Mouse (Mus musculus) hindbrain, postnatal 0 days (tissue): ENCODE data around the gene Zfp410. TPM values are rescaled to one million over a fixed set of nuclear protein-coding genes. Genes with fewer than 3 reads are reported as not detected.

Source experiments
- ATAC-seq: fragments of 200-750 bp; cut with Nextera tagmentation; 2 replicates; pipeline ENCODE4 v1.8.0; 2017; ENCODE audit warnings: mild to moderate bottlenecking, moderate TSS enrichment, moderate library complexity
- DNase-seq: peaks from one replicate; pipeline ENCODE4 v3.0.0-alpha.2; 2015; ENCODE audit warnings: low spot score
- H3K27ac ChIP-seq: fragments of 300-500 bp; sonication (generic); 2 replicates; pipeline ENCODE4 v1.5.1; 2014; ENCODE audit warnings: mild to moderate bottlenecking
- H3K27me3 ChIP-seq: fragments of 300-500 bp; sonication (generic); 2 replicates; pipeline ENCODE4 v1.6.1; 2014; ENCODE audit warnings: low read length, mixed read lengths; ENCODE audit not compliant: insufficient read depth
- H3K36me3 ChIP-seq: fragments of 300-500 bp; sonication (generic); 2 replicates; pipeline ENCODE4 v1.6.1; 2014; ENCODE audit warnings: low read length, mixed read lengths; ENCODE audit not compliant: insufficient read depth
- H3K4me1 ChIP-seq: fragments of 300-500 bp; sonication (generic); 2 replicates; pipeline ENCODE4 v1.6.1; 2014; ENCODE audit warnings: antibody characterized with exemption, low read length, mixed read lengths; ENCODE audit not compliant: insufficient read depth
- H3K4me2 ChIP-seq: fragments of 300-500 bp; sonication (generic); 2 replicates; pipeline ENCODE4 v1.6.1; 2014; ENCODE audit warnings: low read depth, mild to moderate bottlenecking, low read length, moderate library complexity, mixed read lengths
- H3K4me3 ChIP-seq: fragments of 300-500 bp; sonication (generic); 2 replicates; pipeline ENCODE4 v1.5.1; 2014; ENCODE audit warnings: low read length
- H3K9ac ChIP-seq: fragments of 300-500 bp; sonication (generic); replicated peaks from 2 replicates; pipeline ENCODE4 v1.6.1; 2014; ENCODE audit warnings: mild to moderate bottlenecking, low read length, moderate library complexity, mixed read lengths
- H3K9me3 ChIP-seq: fragments of 300-500 bp; sonication (generic); 2 replicates; pipeline ENCODE4 v1.6.1; 2016; ENCODE audit warnings: low read length, mixed read lengths
- CTCF ChIP-seq: IDR thresholded peaks from 2 replicates; pipeline ENCODE4 v1.5.1; 2016; ENCODE audit warnings: antibody characterized with exemption, control low read depth, low read depth
- WGBS: fragments of 180-500 bp; shearing (Covaris S2); extraction: QIAGEN DNeasy Blood & Tissue Kit; methylation state at CpG from one replicate; pipeline ENCODE4 v1.1.7; 2014; 5-methylcytosine and 5-hydroxymethylcytosine counted together
- polyA plus RNA-seq: library from polyadenylated mRNA; unstranded; fragments of >200 nt; fragmentation: Nextera tagmentation; extraction: Ambion mirVana; gene quantifications from 2 replicates; pipeline ENCODE4 v1.2.1, GENCODE M21; 2015
- total RNA-seq: library from RNA; depleted of rRNA; stranded (reverse); fragments of >200 nt; gene quantifications from 2 replicates; pipeline ENCODE4 v1.2.3, GENCODE M21; 2014

The Zfp410 gene
- total and polyA plus RNA-seq, 2 experiments from 2014 or later, result 53.8 to 55.9 TPM

- WGBS, result 77% methylated on average over 6 of the region's 6 CpGs
- TF ChIP-seq CTCF, result no peak
- H3K27ac ChIP-seq, result no peak overlapping the region
Observed at GRCm38 (mm10) chr12:84373831-84374481, 57.3 kb downstream of the Zfp410 start.

GRCm38 (mm10) chr12:84382369-84382768 lies 65.7 kb downstream of the Zfp410 start:
- Histone ChIP-seq H3K9ac (no peak overlapping the region), H3K4me2 (no peak overlapping the region), H3K27ac (no peak overlapping the region), H3K9me3 (no peaks in the 10 kb centered on the region), H3K4me3 (no peak overlapping the region), H3K27me3 (no peaks in the 10 kb centered on the region), H3K36me3 (peaks cover 9% of the 10 kb centered on the region; the same call in 1 of the 2 replicates), H3K4me1 (no peaks in the 10 kb centered on the region)
- no peak for DNase-seq
- TF ChIP-seq CTCF, result no peak
- no peak for ATAC-seq
- 88% methylated on average over 4 of the region's 4 CpGs for WGBS

More at GRCm38 (mm10) chr12:84373831-84374481, 57.3 kb downstream of the Zfp410 start:
- DNase-seq, result no peak
- Histone ChIP-seq H3K9ac (no peak overlapping the region), H3K9me3 (no peaks in the 10 kb centered on the region), H3K4me2 (no peak overlapping the region), H3K4me3 (no peak overlapping the region), H3K4me1 (no peaks in the 10 kb centered on the region), H3K36me3 (peaks cover 60% of the 10 kb centered on the region), H3K27me3 (no peaks in the 10 kb centered on the region)
- no peak for ATAC-seq

GRCm38 (mm10) chr12:84384644-84385081 lies 68.0 kb downstream of the Zfp410 start:
- no peaks in the 10 kb centered on the region for H3K9me3 ChIP-seq
- peak overlapping the region; percentile 45 for H3K27ac ChIP-seq
- peaks cover 14% of the 10 kb centered on the region; the same call in 1 of the 2 replicates for H3K36me3 ChIP-seq
- H3K4me3 ChIP-seq, result no peak overlapping the region
- H3K4me2 ChIP-seq, result no peak overlapping the region
- H3K4me1 ChIP-seq, result no peaks in the 10 kb centered on the region
- no peak for ATAC-seq
- no peak for TF ChIP-seq CTCF
- no peak overlapping the region for H3K9ac ChIP-seq
- no peaks in the 10 kb centered on the region for H3K27me3 ChIP-seq
- peak; percentile 26 for DNase-seq
- 61% methylated on average over 5 of the region's 5 CpGs for WGBS

GRCm38 (mm10) chr12:84385408-84385807 lies 68.8 kb downstream of the Zfp410 start:
- Histone ChIP-seq H3K36me3 (peaks cover 14% of the 10 kb centered on the region; the same call in 1 of the 2 replicates), H3K27ac (no peak overlapping the region), H3K9ac (no peak overlapping the region), H3K4me3 (no peak overlapping the region), H3K4me1 (no peaks in the 10 kb centered on the region), H3K4me2 (no peak overlapping the region), H3K27me3 (no peaks in the 10 kb centered on the region), H3K9me3 (no peaks in the 10 kb centered on the region)
- no peak for DNase-seq
- no peak for TF ChIP-seq CTCF
- ATAC-seq, result no peak
- WGBS, result 95% methylated on average over 4 of the region's 4 CpGs

- ATAC-seq (no peak), DNase-seq (no peak)
- H3K27me3 ChIP-seq, result no peaks in the 10 kb centered on the region
- no peak overlapping the region for H3K9ac ChIP-seq
- H3K9me3 ChIP-seq, result no peaks in the 10 kb centered on the region
- no peak overlapping the region for H3K27ac ChIP-seq
- 0 out of 2 replicates have a peak, but pooled peaks cover 9% of the 10 kb centered on the region for H3K36me3 ChIP-seq
- H3K4me2 ChIP-seq, result no peak overlapping the region
- WGBS, result 83% methylated on average over 8 of the region's 8 CpGs
- no peaks in the 10 kb centered on the region for H3K4me1 ChIP-seq
- no peak overlapping the region for H3K4me3 ChIP-seq
- no peak for TF ChIP-seq CTCF
Observed at GRCm38 (mm10) chr12:84388097-84388496, 71.4 kb downstream of the Zfp410 start.

GRCm38 (mm10) chr12:84388774-84389400 lies 72.2 kb downstream of the Zfp410 start:
- H3K4me1 ChIP-seq, result no peaks in the 10 kb centered on the region
- H3K9me3 ChIP-seq, result no peaks in the 10 kb centered on the region
- no peak overlapping the region for H3K9ac ChIP-seq
- H3K4me3 ChIP-seq, result no peak overlapping the region
- ATAC-seq (no peak), DNase-seq (no peak)
- H3K36me3 ChIP-seq, result 0 out of 2 replicates have a peak, but pooled peaks cover 9% of the 10 kb centered on the region
- no peaks in the 10 kb centered on the region for H3K27me3 ChIP-seq
- no peak overlapping the region for H3K4me2 ChIP-seq
- WGBS, result 75% methylated on average over 14 of the region's 14 CpGs
- no peak for TF ChIP-seq CTCF
- H3K27ac ChIP-seq, result no peak overlapping the region

GRCm38 (mm10) chr12:84390336-84390735 lies 73.7 kb downstream of the Zfp410 start:
- no peaks in the 10 kb centered on the region for H3K4me1 ChIP-seq
- ATAC-seq (no peak), DNase-seq (no peak)
- no peak overlapping the region for H3K27ac ChIP-seq
- 0 out of 2 replicates have a peak, but pooled peaks cover 7% of the 10 kb centered on the region for H3K36me3 ChIP-seq
- 88% methylated on average over 6 of the region's 6 CpGs for WGBS
- no peak overlapping the region for H3K9ac ChIP-seq
- TF ChIP-seq CTCF, result no peak
- H3K9me3 ChIP-seq, result no peaks in the 10 kb centered on the region
- H3K4me2 ChIP-seq, result no peak overlapping the region
- no peaks in the 10 kb centered on the region for H3K27me3 ChIP-seq
- H3K4me3 ChIP-seq, result no peak overlapping the region
